Mouse (Mus musculus) forebrain, embryonic 15.5 days (tissue): Measurements from ENCODE around the gene Eva1c. TPM values are rescaled to one million over a fixed set of nuclear protein-coding genes. Genes with fewer than 3 reads are reported as not detected.
A peak's percentile ranks its signal among the peaks of the same experiment; 100 is the strongest.

Experiments used
- ATAC-seq: fragments of 200-750 bp; cut with Nextera tagmentation; replicated peaks from 2 replicates; pipeline ENCODE4 v1.8.0; 2017; ENCODE audit warnings: mild to moderate bottlenecking, moderate TSS enrichment, moderate library complexity
- H3K27ac ChIP-seq: fragments of 300-500 bp; sonication (generic); replicated peaks from 2 replicates; pipeline ENCODE4 v1.5.1; 2015; ENCODE audit warnings: mild to moderate bottlenecking, inconsistent platforms
- H3K27me3 ChIP-seq: fragments of 300-500 bp; sonication (generic); 2 replicates; pipeline ENCODE4 v1.6.1; 2015; ENCODE audit warnings: inconsistent platforms
- H3K36me3 ChIP-seq: fragments of 300-500 bp; sonication (generic); 2 replicates; pipeline ENCODE4 v1.6.1; 2015; ENCODE audit warnings: mild to moderate bottlenecking, inconsistent platforms
- H3K4me1 ChIP-seq: fragments of 300-500 bp; sonication (generic); 2 replicates; pipeline ENCODE4 v1.6.1; 2015; ENCODE audit warnings: inconsistent platforms
- H3K4me2 ChIP-seq: fragments of 300-500 bp; sonication (generic); replicated peaks from 2 replicates; pipeline ENCODE4 v1.6.1; 2015; ENCODE audit warnings: mild to moderate bottlenecking, inconsistent platforms
- H3K4me3 ChIP-seq: fragments of 300-500 bp; sonication (generic); 2 replicates; pipeline ENCODE4 v1.5.1; 2015; ENCODE audit warnings: mild to moderate bottlenecking, inconsistent platforms
- H3K9ac ChIP-seq: fragments of 300-500 bp; sonication (generic); replicated peaks from 2 replicates; pipeline ENCODE4 v1.6.1; 2015; ENCODE audit warnings: mild to moderate bottlenecking, inconsistent platforms
- H3K9me3 ChIP-seq: fragments of 300-500 bp; sonication (generic); 2 replicates; pipeline ENCODE4 v1.6.1; 2016; ENCODE audit warnings: inconsistent platforms
- WGBS: fragments of 180-500 bp; shearing (Covaris S2); methylation state at CpG from one replicate; pipeline ENCODE4 v1.1.7; 2015; ENCODE audit warnings: mixed read lengths; 5-methylcytosine and 5-hydroxymethylcytosine counted together
- polyA plus RNA-seq: library from polyadenylated mRNA; unstranded; fragments of >200 nt; fragmentation: Nextera tagmentation; extraction: Ambion mirVana; gene quantifications from 2 replicates; pipeline ENCODE4 v1.2.1, GENCODE M21; 2015

The Eva1c gene
- polyA plus RNA-seq, 1 experiment from 2014 or later, result 6.5 TPM

GRCm38 (mm10) chr16:90829136-90829535 is 2.6 kb downstream of the Eva1c start:
- 87% methylated on average over 7 of the region's 7 CpGs for WGBS
- no peak overlapping the region for H3K4me2 ChIP-seq
- H3K4me3 ChIP-seq, result no peak overlapping the region
- H3K9me3 ChIP-seq, result no peaks in the 10 kb centered on the region
- H3K27me3 ChIP-seq, result no peaks in the 10 kb centered on the region
- peaks cover 29% of the 10 kb centered on the region for H3K4me1 ChIP-seq
- no peak overlapping the region for H3K9ac ChIP-seq
- H3K36me3 ChIP-seq, result no peaks in the 10 kb centered on the region
- no peak overlapping the region for H3K27ac ChIP-seq
- no peak for ATAC-seq

- WGBS, result 1% methylated on average over 45 of the region's 45 CpGs
- H3K4me3 ChIP-seq, result peak overlapping the region; percentile 48
- peak overlapping the region; percentile 90 for H3K4me2 ChIP-seq
- peak overlapping the region; percentile 65 for H3K9ac ChIP-seq
- peak overlapping the region; percentile 48 for H3K27ac ChIP-seq
- H3K36me3 ChIP-seq, result no peaks in the 10 kb centered on the region
- H3K27me3 ChIP-seq, result no peaks in the 10 kb centered on the region
- peaks cover 29% of the 10 kb centered on the region for H3K4me1 ChIP-seq
- ATAC-seq, result peak; percentile 82
- H3K9me3 ChIP-seq, result no peaks in the 10 kb centered on the region
Observed at GRCm38 (mm10) chr16:90829894-90830685, 3.6 kb downstream of the Eva1c start.

GRCm38 (mm10) chr16:90830686-90831439 is 4.3 kb downstream of the Eva1c start:
- H3K27me3 ChIP-seq, result no peaks in the 10 kb centered on the region
- H3K9ac ChIP-seq, result peak overlapping the region; percentile 65
- no peaks in the 10 kb centered on the region for H3K36me3 ChIP-seq
- H3K4me2 ChIP-seq, result peak overlapping the region; percentile 90
- under 1% methylated on average over 66 of the region's 67 CpGs for WGBS
- peak overlapping the region; percentile 48 for H3K27ac ChIP-seq
- ATAC-seq, result peak; percentile 77
- peaks cover 29% of the 10 kb centered on the region for H3K4me1 ChIP-seq
- no peaks in the 10 kb centered on the region for H3K9me3 ChIP-seq
- peak overlapping the region; percentile 48 for H3K4me3 ChIP-seq

GRCm38 (mm10) chr16:90831676-90832075 is 5.2 kb downstream of the Eva1c start:
- 14% methylated on average over 15 of the region's 15 CpGs for WGBS
- Histone ChIP-seq H3K4me3 (peak overlapping the region; percentile 48), H3K4me2 (peak overlapping the region; percentile 90), H3K9me3 (no peaks in the 10 kb centered on the region), H3K9ac (peak overlapping the region; percentile 65), H3K4me1 (peaks cover 29% of the 10 kb centered on the region), H3K27me3 (no peaks in the 10 kb centered on the region), H3K27ac (no peak overlapping the region), H3K36me3 (no peaks in the 10 kb centered on the region)
- ATAC-seq, result no peak

GRCm38 (mm10) chr16:90832495-90832894 is 6.0 kb downstream of the Eva1c start:
- Histone ChIP-seq H3K27ac (no peak overlapping the region), H3K4me1 (peaks cover 29% of the 10 kb centered on the region), H3K9ac (no peak overlapping the region), H3K27me3 (no peaks in the 10 kb centered on the region), H3K9me3 (no peaks in the 10 kb centered on the region), H3K36me3 (no peaks in the 10 kb centered on the region), H3K4me3 (peak overlapping the region; percentile 48), H3K4me2 (peak overlapping the region; percentile 90)
- no peak for ATAC-seq
- 35% methylated on average over 6 of the region's 6 CpGs for WGBS

GRCm38 (mm10) chr16:90833041-90833791 is 6.7 kb downstream of the Eva1c start:
- no peaks in the 10 kb centered on the region for H3K27me3 ChIP-seq
- no peak overlapping the region for H3K27ac ChIP-seq
- peaks cover 29% of the 10 kb centered on the region for H3K4me1 ChIP-seq
- ATAC-seq, result no peak
- no peak overlapping the region for H3K4me3 ChIP-seq
- no peaks in the 10 kb centered on the region for H3K9me3 ChIP-seq
- WGBS, result 23% methylated on average over 9 of the region's 9 CpGs
- no peak overlapping the region for H3K9ac ChIP-seq
- no peaks in the 10 kb centered on the region for H3K36me3 ChIP-seq
- 0 out of 2 replicates have a peak overlapping the region, but pooled peaks have one; percentile 3 for H3K4me2 ChIP-seq

- Histone ChIP-seq H3K36me3 (no peaks in the 10 kb centered on the region), H3K4me2 (no peak overlapping the region), H3K27me3 (no peaks in the 10 kb centered on the region), H3K27ac (no peak overlapping the region), H3K4me3 (no peak overlapping the region), H3K4me1 (peaks cover 21% of the 10 kb centered on the region), H3K9ac (no peak overlapping the region), H3K9me3 (no peaks in the 10 kb centered on the region)
- ATAC-seq, result no peak
- 60% methylated on average over 8 of the region's 8 CpGs for WGBS
Observed at GRCm38 (mm10) chr16:90837431-90837830, 10.9 kb downstream of the Eva1c start.

- no peak overlapping the region for H3K4me3 ChIP-seq
- WGBS, result 11% methylated on average over 9 of the region's 9 CpGs
- H3K36me3 ChIP-seq, result no peaks in the 10 kb centered on the region
- H3K27ac ChIP-seq, result peak overlapping the region; percentile 56
- H3K4me2 ChIP-seq, result no peak overlapping the region
- no peaks in the 10 kb centered on the region for H3K9me3 ChIP-seq
- peak; percentile 57 for ATAC-seq
- no peak overlapping the region for H3K9ac ChIP-seq
- peaks cover 35% of the 10 kb centered on the region for H3K4me1 ChIP-seq
- no peaks in the 10 kb centered on the region for H3K27me3 ChIP-seq
Observed at GRCm38 (mm10) chr16:90842164-90842563, 15.6 kb downstream of the Eva1c start.

- 24% methylated on average over 6 of the region's 6 CpGs for WGBS
- no peak overlapping the region; the same call in 1 of the 2 replicates for H3K4me2 ChIP-seq
- no peaks in the 10 kb centered on the region for H3K9me3 ChIP-seq
- peak; percentile 53 for ATAC-seq
- H3K4me3 ChIP-seq, result no peak overlapping the region
- no peak overlapping the region for H3K9ac ChIP-seq
- peak overlapping the region; percentile 58 for H3K27ac ChIP-seq
- peaks cover 43% of the 10 kb centered on the region for H3K4me1 ChIP-seq
- no peaks in the 10 kb centered on the region for H3K36me3 ChIP-seq
- H3K27me3 ChIP-seq, result no peaks in the 10 kb centered on the region
Observed at GRCm38 (mm10) chr16:90845038-90845437, 18.5 kb downstream of the Eva1c start.

- H3K4me1 ChIP-seq, result peaks cover 47% of the 10 kb centered on the region
- H3K36me3 ChIP-seq, result no peaks in the 10 kb centered on the region
- no peak overlapping the region; the same call in 1 of the 2 replicates for H3K4me2 ChIP-seq
- H3K4me3 ChIP-seq, result 0 out of 2 replicates have a peak overlapping the region, but pooled peaks have one; percentile 0
- H3K27ac ChIP-seq, result peak overlapping the region; percentile 58
- 0 out of 2 replicates have a peak, but pooled peaks have one; percentile 36 for ATAC-seq
- WGBS, result 43% methylated on average over 13 of the region's 13 CpGs
- H3K9ac ChIP-seq, result no peak overlapping the region
- H3K27me3 ChIP-seq, result no peaks in the 10 kb centered on the region
- no peaks in the 10 kb centered on the region for H3K9me3 ChIP-seq
Observed at GRCm38 (mm10) chr16:90845591-90845990, 19.1 kb downstream of the Eva1c start.

- Histone ChIP-seq H3K9me3 (no peaks in the 10 kb centered on the region), H3K4me2 (no peak overlapping the region), H3K36me3 (no peaks in the 10 kb centered on the region), H3K9ac (no peak overlapping the region), H3K4me1 (peaks cover 38% of the 10 kb centered on the region), H3K27ac (no peak overlapping the region), H3K27me3 (no peaks in the 10 kb centered on the region), H3K4me3 (no peak overlapping the region)
- WGBS, result 73% methylated on average over 7 of the region's 7 CpGs
- no peak for ATAC-seq
Observed at GRCm38 (mm10) chr16:90848697-90849096, 22.2 kb downstream of the Eva1c start.
